Mouse (Mus musculus) embryonic stem cell, embryonic (primary cell): Measurements from ENCODE around the gene Tmem115.

Experiments used
- CTCF ChIA-PET, 4 experiments: fragments of 300-600 bp in 2 of 4; fragments of 350-600 bp in 2 of 4; sonication (Branson Sonifier 250); formaldehyde crosslinking; loops; one replicate each; lab custom pipeline; 2022; ENCODE audit warnings: inconsistent platforms in 2 of 4; lab: Charles Lee
- POLR2A ChIA-PET, 4 experiments: fragments of 300-600 bp in 2 of 4; fragments of 350-600 bp in 2 of 4; sonication (Branson Sonifier 250); formaldehyde crosslinking; loops; one replicate each; lab custom pipeline; 2022; ENCODE audit warnings: antibody characterized with exemption in 4 of 4, inconsistent platforms in 1 of 4; lab: Charles Lee

Tmem115 gene

GRCm38 (mm10) chr9:107533791-107534407 lies at the start of gene Tmem115:
Tmem115 (plus strand) TSS chr9:107533945.
- CTCF ChIA-PET = interaction anchor here (0.6 to 1.8 kb wide), 20 partner anchors 8 to 355 kb away, joined by 3 to 13 read pairs (median 3); partner anchors contain the start of genes Cyb561d2 (in 3 of the 4), Nprl2 (in 3 of the 4), Hyal2 (in 1 of the 4) and Zmynd10 (in 1 of the 4)

GRCm38 (mm10) chr9:107484302-107484701 lies 49.4 kb upstream of the Tmem115 start:
- CTCF ChIA-PET = interaction anchor here in 3 of 4 experiments (0.6 to 1.5 kb wide), 8 partner anchors 14 to 110 kb away, joined by 3 to 6 read pairs (median 4); partner anchors contain the start of gene Cacna2d2 (in 1 of the 3)
- POLR2A ChIA-PET = interaction anchor here in 3 of 4 experiments (0.6 to 1.5 kb wide), 6 partner anchors 13 to 592 kb away, joined by 3 read pairs; partner anchors contain the start of genes 6430571L13Rik (in 1 of the 3) and Manf (in 1 of the 3)

More at GRCm38 (mm10) chr9:107533791-107534407, at the start of gene Tmem115:
- POLR2A ChIA-PET = interaction anchor here (0.5 to 2.2 kb wide), 38 partner anchors 8 to 847 kb away, joined by 3 to 48 read pairs (median 4); partner anchors contain the start of genes Cyb561d2 (in 3 of the 4), Nprl2 (in 3 of the 4), 6430571L13Rik (in 2 of the 4) and Tusc2 (in 2 of the 4)

- POLR2A ChIA-PET = interaction anchor here (0.6 to 1.5 kb wide), 8 partner anchors 8 to 593 kb away, joined by 3 read pairs; partner anchors contain the start of genes 6430571L13Rik (in 1 of the 4) and Manf (in 1 of the 4)
- CTCF ChIA-PET = interaction anchor here (0.6 to 1.5 kb wide), 8 partner anchors 15 to 128 kb away, joined by 3 to 14 read pairs (median 4); partner anchors contain the start of gene Cacna2d2 (in 1 of the 4)
Observed at GRCm38 (mm10) chr9:107484766-107485165, 49.0 kb upstream of the Tmem115 start.

GRCm38 (mm10) chr9:107486086-107486485 lies 47.7 kb upstream of the Tmem115 start:
- ChIA-PET POLR2A (interaction anchor here in 3 of 4 experiments (0.6 to 1.7 kb wide), 25 partner anchors 8 to 189 kb away, joined by 3 to 10 read pairs (median 3); partner anchors contain the start of genes Cacna2d2 (in 2 of the 3), 6430571L13Rik (in 1 of the 3), Cyb561d2 (in 1 of the 3) and Nprl2 (in 1 of the 3)), CTCF (interaction anchor here in 1 of 4 experiments (1.0 to 1.3 kb wide), 2 partner anchors 111 to 126 kb away, joined by 3 to 4 read pairs; no protein-coding TSS in a partner anchor)

- CTCF ChIA-PET = interaction anchor here in 3 of 4 experiments (0.5 to 1.5 kb wide), 5 partner anchors 23 to 179 kb away, joined by 3 to 5 read pairs (median 4); no protein-coding TSS in a partner anchor
- POLR2A ChIA-PET = interaction anchor here (0.6 to 1.7 kb wide), 31 partner anchors 8 to 534 kb away, joined by 3 to 10 read pairs (median 3); partner anchors contain the start of genes Cacna2d2 (in 2 of the 4), 6430571L13Rik (in 1 of the 4), Cyb561d2 (in 1 of the 4) and Nprl2 (in 1 of the 4)
Observed at GRCm38 (mm10) chr9:107486507-107487225, 47.1 kb upstream of the Tmem115 start.

GRCm38 (mm10) chr9:107490146-107490545 lies 43.6 kb upstream of the Tmem115 start:
- POLR2A ChIA-PET = interaction anchor here in 1 of 4 experiments (0.8 to 0.9 kb wide), 2 partner anchors 11 to 32 kb away, joined by 3 read pairs; no protein-coding TSS in a partner anchor
- CTCF ChIA-PET = no interaction called here

- POLR2A ChIA-PET = interaction anchor here in 1 of 4 experiments (0.8 to 0.9 kb wide), 3 partner anchors 10 to 31 kb away, joined by 3 to 5 read pairs (median 3); no protein-coding TSS in a partner anchor
- CTCF ChIA-PET = interaction anchor here in 1 of 4 experiments (0.7 kb wide), 1 partner anchor 1049 kb away, joined by 8 read pairs; no protein-coding TSS in a partner anchor
Observed at GRCm38 (mm10) chr9:107490625-107491024, 43.1 kb upstream of the Tmem115 start.

GRCm38 (mm10) chr9:107493511-107493910 lies 40.2 kb upstream of the Tmem115 start:
- ChIA-PET CTCF (interaction anchor here in 1 of 4 experiments (0.5 kb wide), 1 partner anchor 153 kb away, joined by 9 read pairs; no protein-coding TSS in a partner anchor), POLR2A (interaction anchor here in 1 of 4 experiments (0.9 kb wide), 1 partner anchor 17 kb away, joined by 3 read pairs; no protein-coding TSS in a partner anchor)

GRCm38 (mm10) chr9:107494238-107494637 lies 39.5 kb upstream of the Tmem115 start:
- ChIA-PET POLR2A (interaction anchor here in 1 of 4 experiments (1.7 kb wide), 1 partner anchor 8 kb away, joined by 5 read pairs; no protein-coding TSS in a partner anchor), CTCF (interaction anchor here in 1 of 4 experiments (0.5 kb wide), 1 partner anchor 154 kb away, joined by 9 read pairs; no protein-coding TSS in a partner anchor)

- CTCF ChIA-PET = interaction anchor here in 1 of 4 experiments (1.0 kb wide), 1 partner anchor 122 kb away, joined by 3 read pairs; no protein-coding TSS in a partner anchor
- POLR2A ChIA-PET = interaction anchor here in 1 of 4 experiments (1.1 kb wide), 1 partner anchor 43 kb away, joined by 3 read pairs; no protein-coding TSS in a partner anchor
Observed at GRCm38 (mm10) chr9:107496359-107496758, 37.4 kb upstream of the Tmem115 start.

GRCm38 (mm10) chr9:107500708-107501286 lies 32.9 kb upstream of the Tmem115 start:
- CTCF ChIA-PET = interaction anchor here in 2 of 4 experiments (0.6 kb wide), 2 partner anchors 22 to 537 kb away, joined by 3 read pairs; no protein-coding TSS in a partner anchor
- POLR2A ChIA-PET = interaction anchor here in 1 of 4 experiments (0.7 kb wide), 1 partner anchor 129 kb away, joined by 3 read pairs; no protein-coding TSS in a partner anchor

GRCm38 (mm10) chr9:107502131-107502846 lies 31.5 kb upstream of the Tmem115 start:
- POLR2A ChIA-PET = no interaction called here
- CTCF ChIA-PET = interaction anchor here in 2 of 4 experiments (0.6 to 1.3 kb wide), 2 partner anchors 39 to 100 kb away, joined by 3 read pairs; no protein-coding TSS in a partner anchor

GRCm38 (mm10) chr9:107504662-107505537 lies 28.8 kb upstream of the Tmem115 start:
- POLR2A ChIA-PET = no interaction called here
- CTCF ChIA-PET = interaction anchor here in 2 of 4 experiments (1.0 kb wide), 2 partner anchors 26 to 208 kb away, joined by 3 read pairs; no protein-coding TSS in a partner anchor

GRCm38 (mm10) chr9:107508266-107508665 lies 25.5 kb upstream of the Tmem115 start:
- CTCF ChIA-PET = interaction anchor here in 2 of 4 experiments (0.6 to 1.5 kb wide), 5 partner anchors 9 to 348 kb away, joined by 3 to 6 read pairs (median 3); no protein-coding TSS in a partner anchor
- POLR2A ChIA-PET = no interaction called here
